Mouse (Mus musculus) G1E (cell line): ENCODE measurements around the gene Gpx4.

Source experiments
- CTCF ChIP-seq: IDR thresholded peaks from 2 replicates; pipeline ENCODE4 v1.5.1; 2012; ENCODE audit warnings: low read depth, low read length, inconsistent platforms, mixed read lengths
- GATA1 ChIP-seq: IDR thresholded peaks from 2 replicates; pipeline ENCODE4 v1.6.1; 2012; ENCODE audit warnings: borderline replicate concordance, low read length, inconsistent platforms, mixed read lengths
- GATA2 ChIP-seq: IDR thresholded peaks from 2 replicates; pipeline ENCODE4 v1.6.1; 2012; ENCODE audit warnings: low read depth, low read length, inconsistent platforms, borderline replicate concordance
- POLR2AphosphoS5 ChIP-seq: IDR thresholded peaks from 2 replicates; pipeline ENCODE4 v1.6.1; 2012; ENCODE audit warnings: low read depth, low read length, inconsistent platforms; ENCODE audit not compliant: insufficient replicate concordance

DNA sequence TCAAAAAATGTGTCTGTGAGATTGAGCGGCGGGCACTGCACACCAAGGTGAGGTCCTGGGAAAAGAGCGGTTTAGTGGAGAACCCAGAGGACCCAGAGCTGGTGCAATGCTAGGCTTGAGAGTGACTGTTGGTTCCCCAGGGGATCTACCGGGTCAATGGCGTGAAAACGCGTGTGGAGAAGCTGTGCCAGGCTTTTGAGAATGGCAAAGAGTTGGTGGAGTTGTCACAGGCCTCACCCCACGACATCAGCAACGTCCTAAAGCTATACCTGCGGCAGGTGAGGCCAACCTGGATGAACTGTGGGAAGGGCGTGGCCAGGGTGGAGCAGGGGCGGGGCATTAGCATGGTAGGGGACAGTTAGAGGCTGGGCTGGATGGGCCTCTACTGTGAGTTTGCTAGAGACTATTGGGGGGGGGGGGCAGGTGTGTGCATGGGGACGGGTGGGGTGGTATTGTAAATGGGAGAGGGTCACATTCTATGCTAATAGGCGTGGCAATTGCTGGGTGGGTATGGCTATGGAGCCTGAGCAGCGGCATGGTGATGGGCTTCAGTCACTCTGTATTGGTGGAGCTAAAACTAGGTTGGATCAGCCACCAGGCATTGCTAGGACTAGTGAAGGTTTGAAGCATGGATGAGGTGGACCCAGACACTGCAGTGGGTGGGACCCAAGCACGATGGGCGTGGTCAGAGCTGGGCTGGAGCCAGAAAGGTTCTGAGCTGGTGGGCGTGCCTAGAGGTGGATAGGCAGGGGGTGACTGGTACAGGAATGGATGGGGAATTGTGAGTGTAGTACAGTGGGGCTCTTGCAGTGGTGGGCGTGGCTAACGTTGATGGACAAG, 19.1 kb upstream of the Gpx4 start:
- TF ChIP-seq GATA1 (no peak), CTCF (no peak), POLR2AphosphoS5 (no peak), GATA2 (no peak)
